ENCODE assay signal across 24 mouse cellular contexts in the genomic region with DNA sequence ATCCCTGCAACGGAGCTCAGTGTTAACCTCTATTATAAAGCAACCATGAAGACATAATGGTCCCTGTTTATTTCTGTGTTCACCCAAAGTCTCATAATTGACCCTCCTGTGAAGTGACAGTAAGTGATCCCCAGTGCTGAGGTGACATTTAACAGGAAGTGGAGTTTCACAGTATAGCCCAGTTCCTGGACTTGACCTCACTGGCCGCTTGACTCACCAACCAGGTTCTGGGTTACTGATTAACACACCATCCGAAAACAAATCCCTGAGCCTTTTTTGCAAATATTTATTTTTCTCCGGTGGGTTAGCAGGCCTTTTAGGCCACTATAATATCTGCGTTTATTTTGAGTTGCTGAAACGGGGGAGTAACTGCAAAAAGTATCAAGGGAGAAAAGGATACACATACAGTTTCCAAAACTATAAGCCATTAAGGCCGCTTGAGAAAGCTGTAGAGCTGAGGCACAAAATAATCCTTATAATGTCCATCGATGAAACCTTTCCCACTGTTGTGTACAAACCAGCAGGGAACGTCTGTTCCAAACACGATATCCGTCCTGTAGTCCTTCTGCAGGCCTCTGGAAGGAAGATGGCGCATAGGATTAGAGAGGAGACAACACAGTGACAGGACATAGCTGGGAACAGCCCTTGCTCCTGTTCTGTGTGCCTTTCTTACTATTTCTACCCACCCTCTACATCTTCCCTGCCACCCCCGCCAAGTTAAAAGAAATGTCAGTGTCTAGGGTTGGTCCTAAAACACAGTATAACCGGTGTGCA. TPM values are rescaled to one million over a fixed set of nuclear protein-coding genes. Genes with fewer than 3 reads are reported as not detected.
DNase-seq lines count a peak whose midpoint lies in the region; ATAC-seq and TF ChIP-seq lines count a peak whose summit lies in the region.
"Had no signal": no experiment of that assay in that cellular context is flagged by ENCODE, and none has a peak within 500 bp of the region (broad histone marks: within the 10 kb centered on the region; RNA-seq: fewer than 3 reads in every experiment).

No protein-coding gene starts in this region.

- no peak overlapping the region for H3K27ac ChIP-seq in intestine, embryonic 15.5 days
- H3K27ac ChIP-seq in liver, embryonic 13.5 days = 0 out of 2 replicates have a peak overlapping the region, but pooled peaks have one; percentile 3
- peak overlapping the region; percentile 69; the same call in 1 of the 2 replicates for H3K27ac ChIP-seq in stomach, embryonic 15.5 days
- H3K27ac ChIP-seq in forebrain, postnatal 0 days (ENCODE audit: low read depth, low read length) = no peak overlapping the region
- H3K27ac ChIP-seq: embryonic facial prominence, embryonic 15.5 days; heart, embryonic 10.5 days; hindbrain, embryonic 12.5 days; limb, embryonic 12.5 days; lung, embryonic 15.5 days; midbrain, embryonic 13.5 days had no signal

- DNase-seq in kidney, adult 8-10 months = peak; percentile 29 to 44
- DNase-seq in kidney, adult 18-20 months = no peak
- DNase-seq in liver, embryonic 13.5 days = no peak
- no peak for DNase-seq in forebrain, postnatal 0 days
- DNase-seq: cerebellum, adult 2 months; cerebellum, postnatal 36 days; gastrocnemius, postnatal 36 days; heart, postnatal 10 days; right cerebral cortex, postnatal 25 days; thymus, postnatal 25 days had no signal

- H3K36me3 ChIP-seq in intestine, embryonic 15.5 days = peaks cover 15% of the 10 kb centered on the region
- H3K36me3 ChIP-seq in liver, embryonic 13.5 days = peaks cover 42% of the 10 kb centered on the region
- H3K36me3 ChIP-seq in stomach, embryonic 15.5 days = peaks cover 20% of the 10 kb centered on the region
- H3K36me3 ChIP-seq in forebrain, postnatal 0 days (ENCODE audit: insufficient read depth) = peaks cover 28% of the 10 kb centered on the region

- H3K4me3 ChIP-seq in intestine, embryonic 15.5 days (replicated peaks) = no peak overlapping the region
- H3K4me3 ChIP-seq in liver, embryonic 13.5 days (replicated peaks) = no peak overlapping the region
- H3K4me3 ChIP-seq in stomach, embryonic 15.5 days (replicated peaks) = no peak overlapping the region
- H3K4me3 ChIP-seq in forebrain, postnatal 0 days (ENCODE audit: low read depth, low read length) = no peak overlapping the region
- H3K4me3 ChIP-seq: embryonic facial prominence, embryonic 15.5 days; heart, embryonic 10.5 days; hindbrain, embryonic 12.5 days; limb, embryonic 12.5 days; lung, embryonic 15.5 days; midbrain, embryonic 13.5 days; myocyte had no signal

- H3K9me3 ChIP-seq in intestine, embryonic 15.5 days = no peaks in the 10 kb centered on the region
- H3K9me3 ChIP-seq in liver, embryonic 13.5 days (replicated peaks) = no peaks in the 10 kb centered on the region
- no peaks in the 10 kb centered on the region for H3K9me3 ChIP-seq in stomach, embryonic 15.5 days
- H3K9me3 ChIP-seq in forebrain, postnatal 0 days (ENCODE audit: low read length) = no peaks in the 10 kb centered on the region
- H3K9me3 ChIP-seq: embryonic facial prominence, embryonic 15.5 days; heart, embryonic 10.5 days; hindbrain, embryonic 12.5 days; limb, embryonic 12.5 days; lung, embryonic 15.5 days; midbrain, embryonic 13.5 days had no signal

- no peak overlapping the region for H3K9ac ChIP-seq in intestine, embryonic 15.5 days
- no peak overlapping the region for H3K9ac ChIP-seq in liver, embryonic 13.5 days
- H3K9ac ChIP-seq in stomach, embryonic 15.5 days = no peak overlapping the region
- no peak overlapping the region for H3K9ac ChIP-seq in forebrain, postnatal 0 days
- H3K9ac ChIP-seq: embryonic facial prominence, embryonic 15.5 days; hindbrain, embryonic 12.5 days; limb, embryonic 12.5 days; lung, embryonic 15.5 days; midbrain, embryonic 13.5 days had no signal

- 66% methylated on average over 14 of the region's 14 CpGs for WGBS in intestine, embryonic 15.5 days
- WGBS in liver, embryonic 13.5 days (ENCODE audit: insufficient replicate concordance) = 76% methylated on average over 14 of the region's 14 CpGs
- WGBS in stomach, embryonic 15.5 days = 62% methylated on average over 14 of the region's 14 CpGs
- 91% methylated on average over 14 of the region's 14 CpGs for WGBS in forebrain, postnatal 0 days

- no peaks in the 10 kb centered on the region for H3K27me3 ChIP-seq in intestine, embryonic 15.5 days (replicated peaks)
- no peaks in the 10 kb centered on the region for H3K27me3 ChIP-seq in liver, embryonic 13.5 days
- H3K27me3 ChIP-seq in stomach, embryonic 15.5 days (replicated peaks) = no peaks in the 10 kb centered on the region
- no peaks in the 10 kb centered on the region for H3K27me3 ChIP-seq in forebrain, postnatal 0 days (ENCODE audit: insufficient read depth, low read length)
- H3K27me3 ChIP-seq: CH12.LX; embryonic facial prominence, embryonic 15.5 days; hindbrain, embryonic 12.5 days; limb, embryonic 12.5 days; lung, embryonic 15.5 days had no signal

- peak; percentile 79 for ATAC-seq in intestine, embryonic 15.5 days
- peak; percentile 67 for ATAC-seq in liver, embryonic 13.5 days (ENCODE audit: low read depth)
- peak; percentile 81 for ATAC-seq in stomach, embryonic 15.5 days (ENCODE audit: insufficient read depth, low FRiP score, low read depth)
- ATAC-seq in granulocyte monocyte progenitor cell, adult 5-6 weeks (replicated peaks; ENCODE audit: poor library complexity, severe bottlenecking) = no peak
- ATAC-seq in forebrain, postnatal 0 days = no peak
- ATAC-seq: forebrain, embryonic 16.5 days; midbrain, embryonic 13.5 days had no signal

- no peak for TF ChIP-seq CTCF in forebrain, postnatal 0 days (IDR thresholded peaks at IDR 0.05; ENCODE audit: low read depth)

- H3K4me1 ChIP-seq in intestine, embryonic 15.5 days (replicated peaks) = no peaks in the 10 kb centered on the region
- 0 out of 2 replicates have a peak, but pooled peaks cover 5% of the 10 kb centered on the region for H3K4me1 ChIP-seq in liver, embryonic 13.5 days (replicated peaks)
- H3K4me1 ChIP-seq in stomach, embryonic 15.5 days = no peaks in the 10 kb centered on the region
- H3K4me1 ChIP-seq in forebrain, postnatal 0 days (ENCODE audit: insufficient read depth) = no peaks in the 10 kb centered on the region
- H3K4me1 ChIP-seq: embryonic facial prominence, embryonic 15.5 days; heart, embryonic 10.5 days; hindbrain, embryonic 12.5 days; limb, embryonic 12.5 days; lung, embryonic 15.5 days; midbrain, embryonic 13.5 days had no signal

- no peak overlapping the region for H3K4me2 ChIP-seq in intestine, embryonic 15.5 days (replicated peaks)
- no peak overlapping the region for H3K4me2 ChIP-seq in liver, embryonic 13.5 days
- peak overlapping the region; percentile 14; the same call in 1 of the 2 replicates for H3K4me2 ChIP-seq in stomach, embryonic 15.5 days
- H3K4me2 ChIP-seq in forebrain, postnatal 0 days (ENCODE audit: low read depth) = no peak overlapping the region
- H3K4me2 ChIP-seq: embryonic facial prominence, embryonic 15.5 days; hindbrain, embryonic 12.5 days; limb, embryonic 12.5 days; lung, embryonic 15.5 days; midbrain, embryonic 13.5 days had no signal

RNA-seq across cellular contexts. Expression of a gene that starts 14.1 kb away (rescaled TPM):
- polyA plus RNA-seq in intestine, embryonic 15.5 days (2015; fragmentation: Nextera tagmentation; extraction: Ambion mirVana) = 22.4 and 26.4 TPM in 2 replicates
- polyA plus RNA-seq in liver, embryonic 13.5 days (2015; fragmentation: Nextera tagmentation; extraction: Ambion mirVana) = 19.6 and 22.1 TPM in 2 replicates
- polyA plus RNA-seq in stomach, embryonic 15.5 days (2015; fragmentation: Nextera tagmentation; extraction: Ambion mirVana) = 29.4 and 31.1 TPM in 2 replicates
- 22.3 and 33.9 TPM in 2 replicates for total RNA-seq in granulocyte monocyte progenitor cell, adult 5-6 weeks (2014; fragmentation: Nextera tagmentation)
- 23.1 and 32.2 TPM in 2 replicates for total RNA-seq in granulocyte monocyte progenitor cell, adult 5-6 weeks (2017)
- 14.6 and 17.9 TPM in 2 replicates for total RNA-seq in forebrain, postnatal 0 days (2014; rRNA removed)
- polyA plus RNA-seq in forebrain, postnatal 0 days (2015; fragmentation: Nextera tagmentation; extraction: Ambion mirVana) = 14.1 and 17.5 TPM in 2 replicates

RNA-seq across cellular contexts. Expression of a gene that starts 14.2 kb away (rescaled TPM):
- polyA plus RNA-seq in intestine, embryonic 15.5 days (2015; fragmentation: Nextera tagmentation; extraction: Ambion mirVana) = 836 and 873 TPM in 2 replicates
- 409 and 441 TPM in 2 replicates for polyA plus RNA-seq in liver, embryonic 13.5 days (2015; fragmentation: Nextera tagmentation; extraction: Ambion mirVana)
- 585 and 656 TPM in 2 replicates for polyA plus RNA-seq in stomach, embryonic 15.5 days (2015; fragmentation: Nextera tagmentation; extraction: Ambion mirVana)
- 458 and 534 TPM in 2 replicates for total RNA-seq in granulocyte monocyte progenitor cell, adult 5-6 weeks (2014; fragmentation: Nextera tagmentation)
- total RNA-seq in granulocyte monocyte progenitor cell, adult 5-6 weeks (2017) = 596 and 622 TPM in 2 replicates
- 519 and 627 TPM in 2 replicates for total RNA-seq in forebrain, postnatal 0 days (2014; rRNA removed)
- 663 and 775 TPM in 2 replicates for polyA plus RNA-seq in forebrain, postnatal 0 days (2015; fragmentation: Nextera tagmentation; extraction: Ambion mirVana)

RNA-seq across cellular contexts. Expression of a gene that starts 36.7 kb away (rescaled TPM):
- 4.4 and 5.8 TPM in 2 replicates for polyA plus RNA-seq in intestine, embryonic 15.5 days (2015; fragmentation: Nextera tagmentation; extraction: Ambion mirVana)
- polyA plus RNA-seq in liver, embryonic 13.5 days (2015; fragmentation: Nextera tagmentation; extraction: Ambion mirVana) = 224 and 305 TPM in 2 replicates
- 12.7 and 22.9 TPM in 2 replicates for polyA plus RNA-seq in stomach, embryonic 15.5 days (2015; fragmentation: Nextera tagmentation; extraction: Ambion mirVana)
- not detected in 2 replicates for total RNA-seq in granulocyte monocyte progenitor cell, adult 5-6 weeks (2014; fragmentation: Nextera tagmentation)
- total RNA-seq in granulocyte monocyte progenitor cell, adult 5-6 weeks (2017) = not detected in 2 replicates
- total RNA-seq in forebrain, postnatal 0 days (2014; rRNA removed) = 8.8 and 9.1 TPM in 2 replicates
- 3.5 and 4.4 TPM in 2 replicates for polyA plus RNA-seq in forebrain, postnatal 0 days (2015; fragmentation: Nextera tagmentation; extraction: Ambion mirVana)
- total RNA-seq: CH12.LX; megakaryocyte progenitor cell, adult 5-6 weeks; MEL had no signal

RNA-seq across cellular contexts. Expression of a gene that starts 46.1 kb away (rescaled TPM):
- polyA plus RNA-seq in intestine, embryonic 15.5 days (2015; fragmentation: Nextera tagmentation; extraction: Ambion mirVana) = 11.1 and 11.3 TPM in 2 replicates
- polyA plus RNA-seq in liver, embryonic 13.5 days (2015; fragmentation: Nextera tagmentation; extraction: Ambion mirVana) = 8.0 and 9.4 TPM in 2 replicates
- 11.0 and 11.6 TPM in 2 replicates for polyA plus RNA-seq in stomach, embryonic 15.5 days (2015; fragmentation: Nextera tagmentation; extraction: Ambion mirVana)
- total RNA-seq in granulocyte monocyte progenitor cell, adult 5-6 weeks (2014; fragmentation: Nextera tagmentation) = 17.3 and 21.4 TPM in 2 replicates
- total RNA-seq in granulocyte monocyte progenitor cell, adult 5-6 weeks (2017) = 8.7 and 9.0 TPM in 2 replicates
- 3.5 and 4.1 TPM in 2 replicates for total RNA-seq in forebrain, postnatal 0 days (2014; rRNA removed)
- 6.2 and 9.6 TPM in 2 replicates for polyA plus RNA-seq in forebrain, postnatal 0 days (2015; fragmentation: Nextera tagmentation; extraction: Ambion mirVana)

RNA-seq across cellular contexts. Expression of a gene that starts 58.9 kb away (rescaled TPM):
- polyA plus RNA-seq in intestine, embryonic 15.5 days (2015; fragmentation: Nextera tagmentation; extraction: Ambion mirVana) = 12.1 and 12.2 TPM in 2 replicates
- polyA plus RNA-seq in liver, embryonic 13.5 days (2015; fragmentation: Nextera tagmentation; extraction: Ambion mirVana) = 3.5 and 4.4 TPM in 2 replicates
- 17.1 and 19.4 TPM in 2 replicates for polyA plus RNA-seq in stomach, embryonic 15.5 days (2015; fragmentation: Nextera tagmentation; extraction: Ambion mirVana)
- 3.6 and 5.8 TPM in 2 replicates for total RNA-seq in granulocyte monocyte progenitor cell, adult 5-6 weeks (2014; fragmentation: Nextera tagmentation)
- total RNA-seq in granulocyte monocyte progenitor cell, adult 5-6 weeks (2017) = 4.7 and 6.2 TPM in 2 replicates
- total RNA-seq in forebrain, postnatal 0 days (2014; rRNA removed) = 10.6 and 15.7 TPM in 2 replicates
- polyA plus RNA-seq in forebrain, postnatal 0 days (2015; fragmentation: Nextera tagmentation; extraction: Ambion mirVana) = 4.9 and 7.3 TPM in 2 replicates
- total RNA-seq: MEL had no signal
- polyA plus RNA-seq: myocyte had no signal

Comparison
In these comparisons a context has a peak if more than half of its experiments do, and no peak if none do; other contexts are left out.
1. DNase-seq: peak in kidney, adult 8-10 months (2 of 2); none in kidney, adult 18-20 months (single experiment), liver, embryonic 13.5 days (single experiment) and forebrain, postnatal 0 days (single experiment).
2. ATAC-seq: peak in intestine, embryonic 15.5 days (single experiment), liver, embryonic 13.5 days (single experiment) and stomach, embryonic 15.5 days (single experiment); none in granulocyte monocyte progenitor cell, adult 5-6 weeks (single experiment) and forebrain, postnatal 0 days (single experiment).
3. H3K27ac ChIP-seq: peak in liver, embryonic 13.5 days (single experiment) and stomach, embryonic 15.5 days (single experiment); none in intestine, embryonic 15.5 days (single experiment) and forebrain, postnatal 0 days (single experiment).